Mouse (Mus musculus) neural tube, embryonic 14.5 days (tissue): Measurements from ENCODE around the gene Tm4sf1. TPM values are rescaled to one million over a fixed set of nuclear protein-coding genes. Genes with fewer than 3 reads are reported as not detected.

Experiments used
- ATAC-seq: fragments of 200-750 bp; cut with Nextera tagmentation; 2 replicates; pipeline ENCODE4 v1.8.0; 2017; ENCODE audit warnings: low read depth, mild to moderate bottlenecking, moderate TSS enrichment, moderate library complexity
- H3K27ac ChIP-seq: fragments of 300-500 bp; sonication (generic); 2 replicates; pipeline ENCODE4 v1.5.1; 2014; ENCODE audit warnings: low read depth, mild to moderate bottlenecking, control low read depth, low read length, moderate library complexity, mixed read lengths
- H3K27me3 ChIP-seq: fragments of 300-500 bp; sonication (generic); 2 replicates; pipeline ENCODE4 v1.6.1; 2014; ENCODE audit warnings: low read length; ENCODE audit not compliant: control insufficient read depth, insufficient read depth
- H3K36me3 ChIP-seq: fragments of 300-500 bp; sonication (generic); 2 replicates; pipeline ENCODE4 v1.6.1; 2014; ENCODE audit warnings: low read length, mixed read lengths; ENCODE audit not compliant: control insufficient read depth, insufficient read depth
- H3K4me1 ChIP-seq: fragments of 300-500 bp; sonication (generic); 2 replicates; pipeline ENCODE4 v1.6.1; 2014; ENCODE audit warnings: low read length; ENCODE audit not compliant: control insufficient read depth, insufficient read depth
- H3K4me2 ChIP-seq: fragments of 300-500 bp; sonication (generic); 2 replicates; pipeline ENCODE4 v1.6.1; 2014; ENCODE audit warnings: mild to moderate bottlenecking, low read depth, low read length, control low read depth
- H3K4me3 ChIP-seq: fragments of 300-500 bp; sonication (generic); 2 replicates; pipeline ENCODE4 v1.5.1; 2014; ENCODE audit warnings: low read depth, low read length, control low read depth, mixed read lengths
- H3K9ac ChIP-seq: fragments of 300-500 bp; sonication (generic); replicated peaks from 2 replicates; pipeline ENCODE4 v1.6.1; 2014; ENCODE audit warnings: low read depth, mild to moderate bottlenecking, control low read depth, low read length, mixed read lengths
- H3K9me3 ChIP-seq: fragments of 300-500 bp; sonication (generic); 2 replicates; pipeline ENCODE4 v1.6.1; 2016; ENCODE audit warnings: low read length; ENCODE audit not compliant: control insufficient read depth
- WGBS: fragments of 180-500 bp; shearing (Covaris S2); extraction: QIAGEN DNeasy Blood & Tissue Kit; methylation state at CpG from one replicate; pipeline ENCODE4 v1.1.7; 2014; 5-methylcytosine and 5-hydroxymethylcytosine counted together
- polyA plus RNA-seq: library from polyadenylated mRNA; unstranded; fragments of >200 nt; fragmentation: Nextera tagmentation; extraction: Ambion mirVana; gene quantifications from 2 replicates; pipeline ENCODE4 v1.2.1, GENCODE M21; 2014

Tm4sf1 gene
- polyA plus RNA-seq, 1 experiment from 2014 or later = 33.4 TPM

DNA sequence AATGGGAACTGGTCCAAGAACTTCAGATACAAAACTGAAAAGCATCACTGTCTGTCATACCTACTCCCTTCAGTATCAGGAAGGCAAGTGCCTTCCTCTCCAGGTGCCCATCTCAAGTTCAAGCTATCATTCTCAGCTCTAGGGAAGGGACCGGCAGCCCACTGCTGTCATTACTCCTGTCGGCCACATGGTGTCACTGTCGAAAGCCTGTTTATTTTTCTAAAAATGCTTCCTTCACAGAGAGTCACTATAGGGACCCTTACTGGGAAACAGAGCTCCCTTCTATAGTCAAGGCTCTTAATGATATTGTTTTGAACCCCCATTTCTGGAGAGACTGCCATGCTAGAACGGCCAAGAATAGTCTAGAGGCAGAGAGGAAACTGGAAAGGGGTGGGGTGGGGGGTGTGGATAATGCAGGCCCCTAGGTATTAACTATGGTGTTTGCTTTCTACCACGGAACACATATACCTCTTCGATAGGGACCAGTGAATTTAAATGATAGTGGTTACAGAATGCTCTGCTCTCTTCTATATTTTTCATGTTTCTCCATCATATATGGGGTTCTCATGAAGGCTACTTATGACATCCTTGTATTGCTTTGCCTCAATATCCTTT is 34.1 kb downstream of the Tm4sf1 start:
- H3K27me3 ChIP-seq = no peaks in the 10 kb centered on the region
- H3K4me3 ChIP-seq = no peak overlapping the region
- no peak overlapping the region for H3K9ac ChIP-seq
- no peaks in the 10 kb centered on the region for H3K36me3 ChIP-seq
- H3K4me2 ChIP-seq = no peak overlapping the region
- 35% methylated on average over 6 of the region's 6 CpGs for WGBS
- no peaks in the 10 kb centered on the region for H3K4me1 ChIP-seq
- no peak overlapping the region for H3K27ac ChIP-seq
- ATAC-seq = peak; percentile 89
- H3K9me3 ChIP-seq = no peaks in the 10 kb centered on the region

DNA sequence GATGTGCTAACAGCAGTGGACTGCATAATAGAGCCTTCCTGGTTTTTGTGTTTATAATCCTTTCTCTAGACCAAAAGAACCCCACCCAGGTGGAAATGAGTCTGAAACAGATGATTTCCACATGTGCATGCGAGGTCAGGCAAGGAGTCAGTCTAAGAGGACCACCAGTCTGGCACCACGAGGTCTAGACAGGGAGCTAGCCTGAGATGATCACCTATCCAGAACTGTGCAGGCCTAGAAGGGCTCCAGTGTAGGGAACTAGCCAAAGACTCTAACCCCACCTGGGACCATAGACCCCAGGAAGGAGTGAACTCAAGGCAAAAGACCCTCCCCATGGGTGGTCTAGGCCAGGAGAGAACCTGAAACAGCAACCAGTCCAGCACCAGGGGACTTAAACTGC is 48.7 kb downstream of the Tm4sf1 start:
- Histone ChIP-seq H3K4me1 (no peaks in the 10 kb centered on the region), H3K9ac (no peak overlapping the region), H3K27ac (no peak overlapping the region), H3K4me2 (no peak overlapping the region), H3K4me3 (no peak overlapping the region), H3K36me3 (no peaks in the 10 kb centered on the region), H3K9me3 (no peaks in the 10 kb centered on the region), H3K27me3 (no peaks in the 10 kb centered on the region)
- WGBS = 79% methylated on average over 2 of the region's 2 CpGs
- no peak for ATAC-seq

DNA sequence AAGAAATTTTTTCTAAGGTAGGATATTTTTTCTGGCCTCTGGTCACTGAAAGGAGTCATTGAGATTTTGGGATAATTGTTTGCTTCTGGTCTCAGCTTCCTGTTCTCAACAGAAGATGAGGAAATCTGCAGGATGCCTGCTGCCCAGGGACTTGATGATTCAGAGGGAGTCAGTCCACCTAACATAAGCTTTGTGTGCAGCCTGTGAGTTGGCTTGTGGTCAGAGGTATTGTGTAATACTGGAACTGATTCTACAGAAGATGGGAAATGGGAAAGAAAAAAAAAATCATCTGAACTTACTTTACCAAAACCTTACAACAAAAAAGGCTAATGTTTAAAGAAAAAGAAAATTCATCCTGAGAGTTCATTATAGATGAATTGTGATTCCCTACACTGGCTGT is 49.2 kb downstream of the Tm4sf1 start:
- no peak for ATAC-seq
- H3K36me3 ChIP-seq = no peaks in the 10 kb centered on the region

DNA sequence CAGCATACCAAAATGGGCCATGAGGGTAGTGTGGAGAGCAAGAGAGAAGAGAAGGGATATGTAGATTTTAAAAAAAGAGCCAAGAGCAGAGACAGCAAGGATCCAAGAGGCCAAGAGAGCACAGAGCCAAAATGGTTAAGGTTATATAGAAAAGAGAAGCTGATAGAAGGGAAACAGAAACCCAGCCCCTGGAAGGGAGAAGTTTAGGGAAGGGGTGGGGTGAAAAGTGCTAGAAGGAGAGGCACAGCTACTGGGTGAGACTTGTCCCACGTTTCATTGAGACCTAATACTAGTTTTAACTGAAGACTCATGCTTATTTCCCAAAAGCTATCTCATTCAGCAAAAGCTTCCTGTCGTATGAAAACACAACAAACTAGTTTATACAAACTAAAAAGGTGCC is 56.5 kb downstream of the Tm4sf1 start:
- Histone ChIP-seq H3K4me1 (no peaks in the 10 kb centered on the region), H3K4me2 (no peak overlapping the region), H3K4me3 (no peak overlapping the region), H3K9me3 (no peaks in the 10 kb centered on the region), H3K27me3 (no peaks in the 10 kb centered on the region), H3K27ac (no peak overlapping the region), H3K9ac (no peak overlapping the region), H3K36me3 (no peaks in the 10 kb centered on the region)
- ATAC-seq = no peak
- WGBS = 62% methylated on average over 2 of the region's 2 CpGs

More for the DNA sequence above, 49.2 kb downstream of the Tm4sf1 start:
- Histone ChIP-seq H3K9me3 (no peaks in the 10 kb centered on the region), H3K4me2 (no peak overlapping the region), H3K27me3 (no peaks in the 10 kb centered on the region), H3K4me1 (no peaks in the 10 kb centered on the region), H3K4me3 (no peak overlapping the region), H3K9ac (no peak overlapping the region), H3K27ac (no peak overlapping the region)

Other genes starting within 250 kb of the Tm4sf1 start
- gene Tm4sf4, start 123.3 kb upstream of the Tm4sf1 start, polyA plus RNA-seq = 1.5 and 1.6 TPM in 2 replicates